Mouse (Mus musculus): ENCODE results near the gene Ip6k3. TPM values are rescaled to one million over a fixed set of nuclear protein-coding genes. Genes with fewer than 3 reads are reported as not detected.

Gene Ip6k3
- total and polyA plus RNA-seq, 3 experiments = 0.05 TPM; not detected in 2

- H3K36me3 ChIP-seq (replicated peaks) = peaks cover 99% of the 10 kb centered on the region
- H3K4me3 ChIP-seq (ENCODE audit: low read depth, low read length) = no peak overlapping the region
- DNase-seq (ENCODE audit: low spot score) (no peak), ATAC-seq (ENCODE audit: extremely low read depth, insufficient number of reproducible peaks, low FRiP score, poor library complexity, severe bottlenecking) (no peak)
- no peaks in the 10 kb centered on the region for H3K9me3 ChIP-seq (replicated peaks)
- H3K27me3 ChIP-seq (ENCODE audit: insufficient read depth, low read length) = no peaks in the 10 kb centered on the region; the same call in 1 of the 2 replicates
- peaks cover 35% of the 10 kb centered on the region for H3K4me1 ChIP-seq (ENCODE audit: insufficient read depth, low read depth, low read length)
- TF ChIP-seq GATA2 (IDR thresholded peaks at IDR 0.05; ENCODE audit: borderline replicate concordance, low read depth, low read length) = no peak
- no peak for TF ChIP-seq TAL1 (conservative IDR thresholded peaks at IDR 0.05; ENCODE audit: low read depth, low read length)
- TF ChIP-seq CTCF (IDR thresholded peaks at IDR 0.05; ENCODE audit: low read depth, low read length) = no peak
- TF ChIP-seq POLR2AphosphoS5 (IDR thresholded peaks at IDR 0.05; ENCODE audit: insufficient replicate concordance, low read depth, low read length) = no peak
- TF ChIP-seq GATA1 (IDR thresholded peaks at IDR 0.05; ENCODE audit: borderline replicate concordance, low read length) = no peak
Measured at GRCm38 (mm10) chr17:27126974-27127373, 40.6 kb downstream of the Ip6k3 start.

GRCm38 (mm10) chr17:27125669-27126202 lies 41.9 kb downstream of the Ip6k3 start:
- DNase-seq (ENCODE audit: low spot score) (no peak), ATAC-seq (ENCODE audit: extremely low read depth, insufficient number of reproducible peaks, low FRiP score, poor library complexity, severe bottlenecking) (no peak)
- no peak for TF ChIP-seq TAL1 (conservative IDR thresholded peaks at IDR 0.05; ENCODE audit: low read depth, low read length)
- TF ChIP-seq CTCF (IDR thresholded peaks at IDR 0.05; ENCODE audit: low read depth, low read length) = no peak
- no peak for TF ChIP-seq POLR2AphosphoS5 (IDR thresholded peaks at IDR 0.05; ENCODE audit: insufficient replicate concordance, low read depth, low read length)
- TF ChIP-seq GATA1 (IDR thresholded peaks at IDR 0.05; ENCODE audit: borderline replicate concordance, low read length) = no peak
- no peak for TF ChIP-seq GATA2 (IDR thresholded peaks at IDR 0.05; ENCODE audit: borderline replicate concordance, low read depth, low read length)
- Histone ChIP-seq H3K36me3 (replicated peaks) (peaks cover 99% of the 10 kb centered on the region), H3K27me3 (ENCODE audit: insufficient read depth, low read length) (no peaks in the 10 kb centered on the region; the same call in 1 of the 2 replicates), H3K4me3 (ENCODE audit: low read depth, low read length) (no peak overlapping the region), H3K9me3 (replicated peaks) (no peaks in the 10 kb centered on the region), H3K4me1 (ENCODE audit: insufficient read depth, low read depth, low read length) (peaks cover 23% of the 10 kb centered on the region)

GRCm38 (mm10) chr17:27125185-27125584 lies 42.4 kb downstream of the Ip6k3 start:
- H3K4me1 ChIP-seq (ENCODE audit: insufficient read depth, low read depth, low read length) = peaks cover 18% of the 10 kb centered on the region
- TF ChIP-seq CTCF (IDR thresholded peaks at IDR 0.05; ENCODE audit: low read depth, low read length) = peak; percentile 77
- TF ChIP-seq POLR2AphosphoS5 (IDR thresholded peaks at IDR 0.05; ENCODE audit: insufficient replicate concordance, low read depth, low read length) = no peak
- H3K36me3 ChIP-seq (replicated peaks) = peaks cover 99% of the 10 kb centered on the region
- peak; percentile 69 for DNase-seq (ENCODE audit: low spot score)
- no peaks in the 10 kb centered on the region for H3K9me3 ChIP-seq (replicated peaks)
- peak; percentile 48; the same call in 1 of the 2 replicates for ATAC-seq (ENCODE audit: extremely low read depth, insufficient number of reproducible peaks, low FRiP score, poor library complexity, severe bottlenecking)
- no peak overlapping the region for H3K4me3 ChIP-seq (ENCODE audit: low read depth, low read length)
- H3K27me3 ChIP-seq (ENCODE audit: insufficient read depth, low read length) = no peaks in the 10 kb centered on the region; the same call in 1 of the 2 replicates

GRCm38 (mm10) chr17:27123813-27124375 lies 43.7 kb downstream of the Ip6k3 start:
- Histone ChIP-seq H3K36me3 (replicated peaks) (peaks cover 99% of the 10 kb centered on the region), H3K4me1 (ENCODE audit: insufficient read depth, low read depth, low read length) (peaks cover 12% of the 10 kb centered on the region), H3K9me3 (replicated peaks) (no peaks in the 10 kb centered on the region), H3K4me3 (ENCODE audit: low read depth, low read length) (no peak overlapping the region), H3K27me3 (ENCODE audit: insufficient read depth, low read length) (no peaks in the 10 kb centered on the region; the same call in 1 of the 2 replicates)
- ATAC-seq (ENCODE audit: extremely low read depth, insufficient number of reproducible peaks, low FRiP score, poor library complexity, severe bottlenecking) (no peak), DNase-seq (ENCODE audit: low spot score) (no peak)
- TF ChIP-seq TAL1 (conservative IDR thresholded peaks at IDR 0.05; ENCODE audit: low read depth, low read length) = no peak
- no peak for TF ChIP-seq CTCF (IDR thresholded peaks at IDR 0.05; ENCODE audit: low read depth, low read length)
- no peak for TF ChIP-seq POLR2AphosphoS5 (IDR thresholded peaks at IDR 0.05; ENCODE audit: insufficient replicate concordance, low read depth, low read length)
- TF ChIP-seq GATA2 (IDR thresholded peaks at IDR 0.05; ENCODE audit: borderline replicate concordance, low read depth, low read length) = no peak
- no peak for TF ChIP-seq GATA1 (IDR thresholded peaks at IDR 0.05; ENCODE audit: borderline replicate concordance, low read length)

GRCm38 (mm10) chr17:27123103-27123502 lies 44.5 kb downstream of the Ip6k3 start:
- Histone ChIP-seq H3K9me3 (replicated peaks) (no peaks in the 10 kb centered on the region), H3K4me3 (ENCODE audit: low read depth, low read length) (no peak overlapping the region), H3K4me1 (ENCODE audit: insufficient read depth, low read depth, low read length) (peaks cover 12% of the 10 kb centered on the region), H3K36me3 (replicated peaks) (peaks cover 99% of the 10 kb centered on the region), H3K27me3 (ENCODE audit: insufficient read depth, low read length) (no peaks in the 10 kb centered on the region; the same call in 1 of the 2 replicates)
- ATAC-seq (ENCODE audit: extremely low read depth, insufficient number of reproducible peaks, low FRiP score, poor library complexity, severe bottlenecking) = no peak
- no peak for DNase-seq (ENCODE audit: low spot score)
- TF ChIP-seq POLR2AphosphoS5 (IDR thresholded peaks at IDR 0.05; ENCODE audit: insufficient replicate concordance, low read depth, low read length) = no peak
- no peak for TF ChIP-seq TAL1 (conservative IDR thresholded peaks at IDR 0.05; ENCODE audit: low read depth, low read length)
- no peak for TF ChIP-seq GATA1 (IDR thresholded peaks at IDR 0.05; ENCODE audit: borderline replicate concordance, low read length)
- no peak for TF ChIP-seq CTCF (IDR thresholded peaks at IDR 0.05; ENCODE audit: low read depth, low read length)
- TF ChIP-seq GATA2 (IDR thresholded peaks at IDR 0.05; ENCODE audit: borderline replicate concordance, low read depth, low read length) = no peak

GRCm38 (mm10) chr17:27122701-27123100 lies 44.9 kb downstream of the Ip6k3 start:
- H3K9me3 ChIP-seq (replicated peaks) = no peaks in the 10 kb centered on the region
- H3K4me3 ChIP-seq (ENCODE audit: low read depth, low read length) = no peak overlapping the region
- no peak for TF ChIP-seq CTCF (IDR thresholded peaks at IDR 0.05; ENCODE audit: low read depth, low read length)
- TF ChIP-seq TAL1 (conservative IDR thresholded peaks at IDR 0.05; ENCODE audit: low read depth, low read length) = no peak
- TF ChIP-seq GATA1 (IDR thresholded peaks at IDR 0.05; ENCODE audit: borderline replicate concordance, low read length) = no peak
- TF ChIP-seq POLR2AphosphoS5 (IDR thresholded peaks at IDR 0.05; ENCODE audit: insufficient replicate concordance, low read depth, low read length) = no peak
- TF ChIP-seq GATA2 (IDR thresholded peaks at IDR 0.05; ENCODE audit: borderline replicate concordance, low read depth, low read length) = no peak
- H3K36me3 ChIP-seq (replicated peaks) = peaks cover 99% of the 10 kb centered on the region
- H3K27me3 ChIP-seq (ENCODE audit: insufficient read depth, low read length) = no peaks in the 10 kb centered on the region; the same call in 1 of the 2 replicates
- peaks cover 12% of the 10 kb centered on the region for H3K4me1 ChIP-seq (ENCODE audit: insufficient read depth, low read depth, low read length)
- ATAC-seq (ENCODE audit: extremely low read depth, insufficient number of reproducible peaks, low FRiP score, poor library complexity, severe bottlenecking) (no peak), DNase-seq (ENCODE audit: low spot score) (no peak)
